Mouse (Mus musculus) heart, postnatal 10 days (tissue): Measurements from ENCODE around the gene Zdhhc23. TPM values are rescaled to one million over a fixed set of nuclear protein-coding genes. Genes with fewer than 3 reads are reported as not detected.

Experiments used
- DNase-seq, 2 experiments: peaks; one replicate each; pipeline ENCODE4 v3.0.0; 2021
- intact Hi-C: fragments of 180-260 bp; cut with DNase I; formaldehyde crosslinking; loops from one replicate; pipeline ENCODE4 v1.15.1; 2025
- total RNA-seq, 2 experiments: library from RNA; stranded (reverse); gene quantifications; 2 replicates each; pipeline ENCODE4 v1.2.3; 2021

Gene Zdhhc23
- total RNA-seq, 2 experiments from 2014 or later = 0.93 to 1.2 TPM

- intact Hi-C loops = no loop called here
Observed at GRCm38 (mm10) chr16:43971189-43971588, 8.4 kb downstream of the Zdhhc23 start.

GRCm38 (mm10) chr16:43970426-43970825, 9.2 kb downstream of the Zdhhc23 start:
- no peak for DNase-seq
- intact Hi-C loops = no loop called here

More at GRCm38 (mm10) chr16:43971189-43971588, 8.4 kb downstream of the Zdhhc23 start:
- DNase-seq = no peak

GRCm38 (mm10) chr16:43965781-43966389, 13.7 kb downstream of the Zdhhc23 start:
- intact Hi-C loops = no loop called here
- DNase-seq = no peak

DNA sequence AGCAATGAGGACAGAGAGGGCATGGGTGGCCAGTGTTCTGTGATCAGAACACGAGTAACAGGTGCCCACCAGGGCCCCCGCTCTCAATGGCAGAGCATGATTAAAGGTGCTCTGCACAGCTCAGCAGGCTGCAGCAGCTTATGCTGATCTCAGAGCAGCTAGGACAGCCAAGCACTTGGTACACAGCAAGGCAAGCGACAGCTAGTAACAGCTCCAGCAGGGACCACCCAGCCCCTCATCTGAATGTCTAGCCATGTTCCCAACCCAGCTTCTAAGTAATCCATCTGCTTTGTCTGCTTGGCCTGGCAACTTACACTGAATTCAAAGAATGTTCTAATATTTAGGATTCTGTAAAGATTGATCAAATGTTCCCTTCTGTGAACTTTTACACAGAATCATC, 15.8 kb downstream of the Zdhhc23 start:
- DNase-seq = no peak
- intact Hi-C loops = no loop called here

DNA sequence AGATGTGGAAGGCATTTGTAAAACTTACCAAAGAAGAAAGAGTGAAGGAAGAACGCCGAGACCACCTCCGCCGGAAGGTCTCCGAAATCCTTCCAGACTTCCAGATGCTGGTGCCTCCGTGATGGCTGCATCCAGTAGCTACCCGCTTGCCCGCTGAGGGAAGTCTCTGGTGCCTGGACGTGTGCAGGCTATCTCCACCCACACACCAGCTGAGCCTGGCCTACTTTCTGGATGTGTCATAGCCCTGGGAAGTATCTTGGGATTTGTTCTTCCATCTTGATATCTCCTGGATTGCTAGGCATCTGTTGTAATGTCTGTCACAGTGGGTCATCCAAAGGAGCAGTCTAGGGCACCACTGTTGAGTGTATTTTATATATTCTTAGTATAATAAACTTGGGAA, 16.3 kb downstream of the Zdhhc23 start:
- intact Hi-C loops = no loop called here
- no peak for DNase-seq

- intact Hi-C loops = no loop called here
Observed at GRCm38 (mm10) chr16:43958038-43958437, 21.6 kb downstream of the Zdhhc23 start.

GRCm38 (mm10) chr16:43954913-43955312, 24.7 kb downstream of the Zdhhc23 start:
- intact Hi-C loops = no loop called here
- no peak for DNase-seq

More at GRCm38 (mm10) chr16:43958038-43958437, 21.6 kb downstream of the Zdhhc23 start:
- no peak for DNase-seq

GRCm38 (mm10) chr16:43951591-43951990, 28.0 kb downstream of the Zdhhc23 start:
- DNase-seq = no peak
- intact Hi-C loops = no loop called here

DNA sequence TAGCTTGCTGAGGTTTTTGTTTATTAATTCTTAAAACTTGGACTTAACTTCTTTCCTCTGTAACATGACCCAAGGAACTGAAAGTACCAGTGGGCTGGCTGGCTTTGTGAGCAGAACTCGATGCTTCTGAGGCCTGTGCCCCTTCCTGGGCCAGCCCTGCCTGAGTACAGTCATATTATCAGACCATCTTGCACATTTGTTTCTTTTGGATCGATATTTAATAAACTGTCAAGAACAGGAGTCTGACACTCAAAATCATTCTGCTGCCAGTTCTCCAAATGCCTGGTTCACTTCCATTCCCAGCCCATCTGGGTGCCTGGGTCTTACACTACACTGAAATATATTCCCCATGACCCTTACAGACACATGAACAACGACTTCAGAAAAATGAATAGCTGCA, 33.7 kb downstream of the Zdhhc23 start:
- DNase-seq = no peak
- intact Hi-C loops = no loop called here

- intact Hi-C loops = no loop called here
- no peak for DNase-seq
Observed at GRCm38 (mm10) chr16:43945351-43945750, 34.2 kb downstream of the Zdhhc23 start.

- intact Hi-C loops = no loop called here
- DNase-seq = no peak
Observed at GRCm38 (mm10) chr16:43940846-43941245, 38.7 kb downstream of the Zdhhc23 start.

DNA sequence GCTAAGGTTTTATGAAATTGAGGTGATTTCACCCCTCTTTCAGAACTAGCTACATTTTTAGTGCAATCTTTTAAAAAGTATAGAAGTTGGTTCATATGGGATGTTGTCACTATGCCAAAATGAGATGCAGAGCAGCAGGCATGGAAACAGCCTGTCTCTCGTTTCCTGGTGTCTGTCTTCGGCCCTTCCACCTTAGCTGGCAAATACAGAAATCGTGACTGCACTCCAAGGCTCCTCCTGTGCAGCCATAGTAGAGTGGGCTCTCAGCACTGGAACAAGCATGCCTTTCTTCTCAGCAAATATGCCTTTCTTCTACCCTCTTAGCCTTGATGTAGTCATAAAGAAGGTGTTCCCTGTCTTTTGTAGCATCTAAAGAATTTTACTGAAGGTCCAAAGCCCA, 43.7 kb downstream of the Zdhhc23 start:
- intact Hi-C loops = no loop called here

GRCm38 (mm10) chr16:43935367-43935766, 44.2 kb downstream of the Zdhhc23 start:
- DNase-seq = no peak
- intact Hi-C loops = no loop called here

More for the DNA sequence above, 43.7 kb downstream of the Zdhhc23 start:
- DNase-seq = no peak

DNA sequence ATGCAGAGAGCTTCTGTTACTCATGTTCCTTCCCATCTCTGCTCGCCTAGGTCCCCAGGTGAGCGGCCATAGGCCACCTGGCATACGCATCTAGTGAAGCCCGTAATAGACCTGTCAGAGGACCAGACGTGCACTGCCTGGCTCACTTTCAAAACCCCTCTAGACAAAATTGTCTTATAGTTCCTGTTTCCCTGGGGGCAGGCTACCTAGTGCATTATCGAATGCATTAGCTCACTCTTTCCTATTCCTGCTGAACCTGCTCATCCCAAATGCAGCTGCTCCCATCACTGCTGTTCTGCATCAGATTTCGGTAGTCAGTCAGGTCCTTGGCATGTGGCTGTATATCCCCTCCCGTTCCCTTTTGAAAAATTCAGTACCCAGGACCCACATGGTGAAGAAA, 44.7 kb downstream of the Zdhhc23 start:
- DNase-seq = no peak
- intact Hi-C loops = no loop called here

DNA sequence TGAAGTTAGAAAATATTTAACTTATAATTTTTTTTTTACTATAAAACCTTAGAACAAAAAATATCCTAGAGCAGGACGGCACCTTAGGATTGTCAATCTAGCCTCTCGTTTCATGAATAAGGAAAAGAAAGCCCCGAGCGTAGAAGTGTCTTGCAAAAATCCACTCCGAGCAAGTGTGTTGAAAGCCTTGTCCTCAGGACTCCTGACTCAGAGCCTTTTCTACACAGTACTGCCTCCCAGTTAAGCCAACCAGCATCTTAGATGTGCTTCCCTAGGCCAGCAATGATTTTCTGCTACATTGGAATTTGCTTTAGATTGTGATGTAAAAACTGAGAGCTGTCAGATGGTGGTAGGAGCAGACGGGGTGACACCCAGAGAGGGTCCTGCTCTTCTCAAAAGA, 46.5 kb downstream of the Zdhhc23 start:
- no peak for DNase-seq
- intact Hi-C loops = no loop called here

- intact Hi-C loops = no loop called here
- DNase-seq = no peak
Observed at GRCm38 (mm10) chr16:43932319-43932718, 47.3 kb downstream of the Zdhhc23 start.

GRCm38 (mm10) chr16:43931502-43931901, 48.1 kb downstream of the Zdhhc23 start:
- DNase-seq = no peak
- intact Hi-C loops = no loop called here

DNA sequence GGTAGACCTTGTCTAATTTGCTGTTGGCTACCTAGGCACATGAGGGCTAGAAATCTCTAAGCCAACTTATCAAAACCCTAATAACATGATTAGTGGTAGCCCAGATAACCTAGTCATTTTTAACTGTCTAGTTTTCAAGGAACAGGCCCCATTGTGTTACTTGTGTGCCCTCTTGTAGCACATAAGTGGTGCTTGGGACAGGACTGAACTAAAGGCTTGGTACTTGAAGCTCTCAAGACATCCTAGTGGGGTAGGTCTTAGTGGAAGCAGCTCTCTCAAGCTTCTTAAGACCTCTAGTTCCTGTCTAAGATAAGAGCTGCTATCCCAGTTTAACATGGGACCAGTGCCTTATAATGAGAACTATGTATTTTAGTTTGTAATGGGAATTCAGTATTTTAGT, 49.0 kb downstream of the Zdhhc23 start:
- no peak for DNase-seq
- intact Hi-C loops = no loop called here

DNA sequence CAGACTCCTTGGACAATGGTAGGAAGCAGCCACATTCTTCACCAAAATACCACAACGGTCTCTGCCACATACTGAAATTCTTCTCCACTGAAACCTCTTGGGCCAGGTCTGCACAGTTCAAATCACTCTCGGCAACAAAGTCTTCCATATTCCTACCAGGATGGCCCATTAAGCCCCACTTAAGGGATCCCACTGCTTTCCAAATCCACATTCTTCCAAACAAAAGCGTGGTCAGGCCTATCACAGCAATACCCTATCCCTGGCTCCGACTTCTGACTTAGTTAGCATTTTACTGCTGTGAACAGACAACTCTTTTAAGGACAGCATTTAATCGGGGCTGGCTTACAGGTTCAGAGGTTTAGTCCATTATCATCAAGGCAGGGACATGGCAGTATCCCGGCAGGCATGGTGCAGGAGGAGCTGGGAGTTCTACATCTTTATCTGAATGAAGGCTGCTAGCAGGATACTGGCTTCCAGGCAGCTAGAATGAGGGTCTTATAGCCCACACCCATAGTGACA, 53.2 kb downstream of the Zdhhc23 start, which contains the start of gene Qtrt2:
Gene Qtrt2 (minus strand): TSS at position 469 of the 519 bp plus-strand sequence.
- intact Hi-C loops = no loop called here
- DNase-seq = no peak

GRCm38 (mm10) chr16:43925846-43926245, 53.7 kb downstream of the Zdhhc23 start:
- DNase-seq = no peak
- intact Hi-C loops = no loop called here

- DNase-seq = no peak
- intact Hi-C loops = no loop called here
Observed at GRCm38 (mm10) chr16:43925001-43925558, 54.5 kb downstream of the Zdhhc23 start.

GRCm38 (mm10) chr16:43922630-43923029, 57.0 kb downstream of the Zdhhc23 start:
- intact Hi-C loops = no loop called here
- DNase-seq = no peak
